Mouse (Mus musculus) heart, embryonic 11.5 days (tissue): ENCODE data around the gene Hspb6. TPM values are rescaled to one million over a fixed set of nuclear protein-coding genes. Genes with fewer than 3 reads are reported as not detected.

Experiments
- ATAC-seq: fragments of 200-750 bp; cut with Nextera tagmentation; replicated peaks from 2 replicates; pipeline ENCODE4 v1.8.0; 2017; ENCODE audit warnings: moderate library complexity; ENCODE audit not compliant: insufficient number of reproducible peaks, low FRiP score, low TSS enrichment
- H3K27ac ChIP-seq: fragments of 300-500 bp; sonication (generic); 2 replicates; pipeline ENCODE4 v1.5.1; 2014; ENCODE audit warnings: mild to moderate bottlenecking, low read depth, low read length
- H3K27me3 ChIP-seq: fragments of 300-500 bp; sonication (generic); 2 replicates; pipeline ENCODE4 v1.6.1; 2014; ENCODE audit warnings: mild to moderate bottlenecking, low read length, mixed read lengths; ENCODE audit not compliant: control insufficient read depth, insufficient read depth
- H3K36me3 ChIP-seq: fragments of 300-500 bp; sonication (generic); 2 replicates; pipeline ENCODE4 v1.6.1; 2014; ENCODE audit warnings: mild to moderate bottlenecking, low read length, moderate library complexity, mixed read lengths; ENCODE audit not compliant: control insufficient read depth, insufficient read depth
- H3K4me1 ChIP-seq: fragments of 300-500 bp; sonication (generic); 2 replicates; pipeline ENCODE4 v1.6.1; 2014; ENCODE audit warnings: low read length; ENCODE audit not compliant: control insufficient read depth, insufficient read depth
- H3K4me2 ChIP-seq: fragments of 300-500 bp; sonication (generic); 2 replicates; pipeline ENCODE4 v1.6.1; 2014; ENCODE audit warnings: mild to moderate bottlenecking, moderate library complexity
- H3K4me3 ChIP-seq: fragments of 300-500 bp; sonication (generic); 2 replicates; pipeline ENCODE4 v1.5.1; 2014; ENCODE audit warnings: low read depth, low read length
- H3K9ac ChIP-seq: fragments of 300-500 bp; sonication (generic); 2 replicates; pipeline ENCODE4 v1.6.1; 2014; ENCODE audit warnings: mild to moderate bottlenecking, low read depth, low read length, moderate library complexity
- H3K9me3 ChIP-seq: fragments of 300-500 bp; sonication (generic); replicated peaks from 2 replicates; pipeline ENCODE4 v1.6.1; 2016; ENCODE audit warnings: low read length; ENCODE audit not compliant: control insufficient read depth
- WGBS: fragments of 180-500 bp; shearing (Covaris S2); extraction: QIAGEN DNeasy Blood & Tissue Kit; methylation state at CpG from one replicate; pipeline ENCODE4 v1.1.7; 2014; ENCODE audit not compliant: insufficient replicate concordance; 5-methylcytosine and 5-hydroxymethylcytosine counted together
- polyA plus RNA-seq: library from polyadenylated mRNA; unstranded; fragments of >200 nt; fragmentation: Nextera tagmentation; extraction: Ambion mirVana; gene quantifications from 2 replicates; pipeline ENCODE4 v1.2.1, GENCODE M21; 2014

The Hspb6 gene
- polyA plus RNA-seq, 1 experiment from 2014 or later: 12.5 TPM

DNA sequence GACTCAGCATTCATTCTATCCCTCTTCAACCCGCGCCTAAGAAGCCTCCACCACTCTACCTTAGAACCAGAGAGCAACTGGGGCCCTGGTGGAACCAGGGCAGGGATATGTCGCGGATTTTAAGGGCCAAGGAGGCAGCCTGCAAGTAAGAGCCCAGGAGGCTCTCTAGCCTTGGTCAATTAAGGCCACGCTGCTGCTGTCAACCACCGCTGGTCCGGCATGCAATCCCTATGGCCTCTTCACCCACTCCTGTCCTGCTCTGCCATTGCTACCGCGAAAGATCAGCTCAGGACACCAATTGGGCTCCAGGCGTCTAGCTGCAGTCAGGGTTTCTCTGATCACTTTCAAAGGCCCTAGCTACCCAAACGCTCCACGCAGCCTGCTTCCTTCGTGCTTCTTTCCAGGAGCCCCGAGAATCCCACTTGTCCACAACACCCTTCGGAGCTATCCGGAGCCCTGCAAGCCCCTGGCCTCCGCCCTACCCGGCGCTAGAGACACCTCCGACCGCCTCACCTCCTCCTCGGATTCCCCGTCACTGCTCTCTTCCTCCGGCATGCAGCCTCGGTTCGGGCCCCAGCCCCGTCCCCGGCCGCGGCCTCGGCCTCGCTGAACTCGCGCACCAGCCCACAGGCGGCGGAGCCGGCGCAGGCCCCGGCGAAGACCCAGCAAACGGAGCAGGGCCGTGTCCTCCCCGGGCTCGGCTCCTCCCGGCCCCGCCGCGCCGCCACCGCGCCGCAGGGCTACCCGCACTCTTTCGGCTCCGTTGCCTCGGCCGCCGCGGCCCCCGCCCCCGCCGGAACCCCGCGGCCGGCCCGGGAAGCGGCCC is 36.1 kb downstream of the Hspb6 start:
- ATAC-seq: peak; percentile 11
- Histone ChIP-seq H3K4me1 (peaks cover 10% of the 10 kb centered on the region), H3K36me3 (peaks cover 23% of the 10 kb centered on the region), H3K9ac (peak overlapping the region; percentile 90), H3K4me3 (peak overlapping the region; percentile 80), H3K9me3 (no peaks in the 10 kb centered on the region), H3K4me2 (peak overlapping the region; percentile 95), H3K27ac (peak overlapping the region; percentile 94), H3K27me3 (0 out of 2 replicates have a peak, but pooled peaks cover 4% of the 10 kb centered on the region)
- WGBS: 1% methylated on average over 47 of the region's 67 CpGs

DNA sequence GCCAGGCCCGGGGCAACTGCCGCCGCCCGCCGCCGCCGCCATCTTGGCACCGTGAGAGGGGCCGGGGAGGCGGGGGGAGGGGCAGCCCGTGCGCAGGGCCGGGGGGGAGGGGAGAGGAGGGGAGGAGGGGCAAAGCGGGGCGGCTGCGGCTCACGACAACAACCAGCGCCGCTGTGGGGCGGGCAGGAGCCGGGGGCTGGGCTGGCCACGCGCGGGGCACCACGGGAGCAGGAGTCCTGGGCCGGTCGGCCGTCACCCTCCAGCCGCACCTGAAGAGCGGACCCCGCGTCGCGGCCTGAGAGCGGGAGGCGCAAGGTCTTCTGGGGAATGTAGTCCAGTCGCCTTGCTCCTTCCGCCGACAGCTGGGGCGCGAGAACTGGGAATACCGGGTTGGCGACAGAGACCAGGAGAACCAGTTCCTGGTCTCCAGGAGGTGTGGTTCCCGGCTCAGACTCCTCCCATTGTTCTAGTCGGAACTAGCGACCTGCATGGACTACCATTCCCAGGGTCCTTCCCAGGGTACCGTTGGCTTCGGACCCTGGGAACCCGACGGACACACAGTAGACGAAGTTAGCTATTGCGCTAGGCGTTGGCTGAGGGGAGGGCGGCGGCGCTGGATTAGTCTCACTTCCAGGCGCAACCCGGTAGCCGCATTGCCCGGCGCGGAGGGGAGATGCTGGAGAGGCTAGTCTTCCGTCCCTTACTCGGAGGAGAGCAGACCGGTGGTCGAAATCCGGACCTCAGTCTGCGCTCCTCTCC is 36.9 kb downstream of the Hspb6 start, which contains the start of gene Kmt2b:
Gene Kmt2b (minus strand): TSS at position 51 of the 759 bp plus-strand sequence.
- Histone ChIP-seq H3K4me2 (peak within 1 kb of the TSS; percentile 95), H3K9ac (peak within 1 kb of the TSS; percentile 90), H3K4me3 (peak within 1 kb of the TSS; percentile 80), H3K27me3 (0 out of 2 replicates have a peak, but pooled peaks cover 4% of the 10 kb centered on the region), H3K4me1 (peaks cover 10% of the 10 kb centered on the region), H3K9me3 (no peaks in the 10 kb centered on the region), H3K36me3 (peaks cover 20% of the 10 kb centered on the region), H3K27ac (peak within 1 kb of the TSS; percentile 94)
- ATAC-seq: peak; percentile 97
- under 1% methylated on average over 60 of the region's 68 CpGs for WGBS

DNA sequence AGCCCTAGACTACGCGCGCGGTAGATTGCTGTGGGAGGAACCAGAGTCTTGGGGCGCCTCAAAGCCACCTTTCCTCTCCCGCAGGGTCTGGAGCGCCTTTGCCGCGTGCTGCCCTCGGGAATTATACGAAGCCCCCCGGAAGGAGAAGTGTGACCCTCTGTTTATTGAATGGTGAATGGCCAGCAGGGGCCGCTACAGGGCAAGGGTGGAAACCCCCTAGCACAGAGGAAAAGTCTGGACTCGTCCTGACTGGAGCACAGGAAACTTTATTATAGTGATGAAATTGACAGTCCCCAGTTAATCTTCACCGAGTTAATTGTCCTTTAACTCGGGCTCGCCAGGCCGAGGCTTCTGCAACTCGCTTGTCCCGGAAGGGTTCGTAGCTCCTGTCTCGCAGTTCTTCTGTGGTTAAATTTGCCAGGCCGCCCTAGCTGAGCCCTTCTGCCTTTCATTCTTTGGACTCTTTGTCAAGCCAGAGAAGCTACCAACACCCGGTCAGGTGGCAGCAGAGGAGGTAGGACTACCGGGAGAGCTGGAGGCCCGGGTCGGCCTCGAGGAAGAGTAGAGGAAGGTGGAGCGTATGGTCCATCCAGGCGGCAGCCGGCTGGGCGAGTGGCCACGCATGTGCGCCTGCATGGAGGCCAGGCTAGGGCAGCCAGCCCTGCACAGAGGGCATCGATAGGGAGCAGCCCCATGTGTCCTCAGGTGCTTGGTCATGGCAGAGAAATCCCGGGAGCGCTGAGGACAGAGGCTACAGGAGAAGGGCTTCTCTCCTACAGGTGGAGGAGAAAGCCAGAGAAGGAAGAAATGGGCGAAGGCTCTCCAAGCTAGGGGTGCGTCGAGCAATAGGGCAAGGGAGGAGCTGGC is 37.7 kb downstream of the Hspb6 start:
- peak overlapping the region; percentile 80 for H3K4me3 ChIP-seq
- peak overlapping the region; percentile 95 for H3K4me2 ChIP-seq
- peaks cover 15% of the 10 kb centered on the region for H3K36me3 ChIP-seq
- WGBS: 26% methylated on average over 39 of the region's 40 CpGs
- H3K9me3 ChIP-seq: no peaks in the 10 kb centered on the region
- H3K4me1 ChIP-seq: peaks cover 10% of the 10 kb centered on the region
- peak overlapping the region; percentile 90 for H3K9ac ChIP-seq
- peak; percentile 52 for ATAC-seq
- 0 out of 2 replicates have a peak, but pooled peaks cover 4% of the 10 kb centered on the region for H3K27me3 ChIP-seq
- H3K27ac ChIP-seq: peak overlapping the region; percentile 94

DNA sequence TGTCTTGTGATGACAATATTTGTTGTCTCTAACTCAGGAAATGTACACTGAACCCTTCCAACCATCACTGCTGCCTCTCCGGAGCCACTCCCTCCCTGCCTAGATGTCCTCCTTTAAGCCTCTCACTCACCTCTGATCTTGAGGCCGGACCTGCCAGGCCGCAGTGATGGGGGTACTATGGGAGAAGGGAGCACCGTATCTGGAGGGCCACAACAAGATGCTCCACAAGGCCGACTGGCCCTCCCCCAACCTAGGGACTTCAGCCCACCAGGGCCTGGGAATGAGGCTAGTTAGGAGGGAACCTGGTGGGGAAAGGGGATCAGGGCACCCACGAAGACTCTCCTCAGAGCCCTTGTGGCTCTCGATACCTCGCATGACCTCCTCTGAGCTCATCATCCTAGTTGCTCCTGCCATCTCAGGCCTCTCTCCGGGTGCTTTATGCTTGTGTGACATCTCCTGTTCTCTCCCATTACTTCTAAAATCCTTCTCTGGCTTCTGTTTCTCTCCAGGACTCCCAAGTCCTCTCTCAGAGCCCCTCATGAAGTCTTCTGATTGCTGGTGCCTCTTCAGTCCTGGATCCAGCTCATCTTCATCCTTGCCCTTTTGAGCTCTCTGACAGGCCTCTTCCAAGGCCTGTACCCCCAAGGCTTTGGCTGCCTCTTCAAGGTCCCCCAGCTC is 39.1 kb downstream of the Hspb6 start:
- no peaks in the 10 kb centered on the region for H3K9me3 ChIP-seq
- no peak overlapping the region for H3K27ac ChIP-seq
- 81% methylated on average over 9 of the region's 9 CpGs for WGBS
- no peak for ATAC-seq
- peaks cover 10% of the 10 kb centered on the region for H3K4me1 ChIP-seq
- no peak overlapping the region for H3K9ac ChIP-seq
- 0 out of 2 replicates have a peak, but pooled peaks cover 4% of the 10 kb centered on the region for H3K27me3 ChIP-seq
- H3K4me2 ChIP-seq: no peak overlapping the region
- peaks cover 5% of the 10 kb centered on the region for H3K36me3 ChIP-seq
- H3K4me3 ChIP-seq: no peak overlapping the region

DNA sequence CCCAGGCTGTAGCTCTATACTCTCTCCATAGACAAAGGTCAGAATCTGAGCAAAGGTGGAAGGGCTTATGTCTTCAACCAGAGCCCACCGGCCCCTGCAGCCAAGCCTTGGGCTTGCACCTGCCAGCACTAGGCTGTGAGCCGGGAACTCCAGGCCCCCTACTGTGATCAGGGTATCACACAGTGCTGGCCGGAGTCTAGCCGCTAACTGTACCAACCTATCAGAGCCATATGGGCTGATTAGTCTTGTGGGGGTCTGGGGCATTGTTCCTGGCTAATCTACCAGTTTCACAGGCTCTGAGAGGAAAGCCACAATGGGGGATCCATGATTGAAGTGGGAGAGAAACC is 39.6 kb downstream of the Hspb6 start:
- Histone ChIP-seq H3K4me2 (no peak overlapping the region), H3K27ac (no peak overlapping the region)

DNA sequence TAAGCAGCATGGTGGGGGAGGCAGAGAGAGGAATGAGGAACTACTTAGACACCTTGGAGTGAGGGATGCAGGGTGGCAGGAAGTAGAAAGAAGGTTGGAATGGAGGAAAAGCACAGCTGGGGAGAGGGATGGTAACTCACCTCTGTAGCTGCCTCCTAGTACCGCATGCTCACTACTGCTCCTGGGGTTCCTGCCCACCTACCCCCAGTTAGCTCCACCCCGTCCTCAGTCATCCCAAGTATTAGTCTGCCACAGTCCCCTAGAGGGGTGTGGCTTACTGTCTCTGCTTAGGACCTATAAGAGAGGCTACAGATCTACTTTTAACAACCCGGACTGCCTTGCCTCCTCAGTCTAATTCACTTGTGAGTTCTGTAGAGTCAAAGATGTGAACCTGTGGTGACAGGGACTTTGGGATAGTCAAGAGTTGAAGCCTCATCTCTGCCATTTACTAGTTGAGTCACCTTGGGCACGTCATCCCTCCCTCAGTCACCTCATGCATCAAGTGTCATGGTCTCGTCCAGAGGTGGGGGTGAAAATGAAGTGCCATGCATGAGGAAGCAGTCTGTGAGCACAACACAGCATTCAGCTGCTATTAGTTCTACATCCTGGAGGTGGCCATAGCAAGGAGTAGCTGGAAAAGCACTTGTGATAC is 40.9 kb downstream of the Hspb6 start:
- 38% methylated on average over 5 of the region's 5 CpGs for WGBS
- Histone ChIP-seq H3K4me3 (no peak overlapping the region), H3K36me3 (no peaks in the 10 kb centered on the region), H3K27me3 (0 out of 2 replicates have a peak, but pooled peaks cover 4% of the 10 kb centered on the region), H3K9ac (no peak overlapping the region), H3K4me2 (no peak overlapping the region), H3K4me1 (0 out of 2 replicates have a peak, but pooled peaks cover 4% of the 10 kb centered on the region), H3K9me3 (no peaks in the 10 kb centered on the region), H3K27ac (no peak overlapping the region)
- ATAC-seq: no peak

More for the DNA sequence above, 39.6 kb downstream of the Hspb6 start:
- Histone ChIP-seq H3K4me3 (no peak overlapping the region), H3K4me1 (peaks cover 10% of the 10 kb centered on the region), H3K9ac (no peak overlapping the region), H3K27me3 (0 out of 2 replicates have a peak, but pooled peaks cover 4% of the 10 kb centered on the region), H3K9me3 (no peaks in the 10 kb centered on the region), H3K36me3 (0 out of 2 replicates have a peak, but pooled peaks cover 2% of the 10 kb centered on the region)
- no peak for ATAC-seq
- WGBS: 44% methylated on average over 4 of the region's 4 CpGs

DNA sequence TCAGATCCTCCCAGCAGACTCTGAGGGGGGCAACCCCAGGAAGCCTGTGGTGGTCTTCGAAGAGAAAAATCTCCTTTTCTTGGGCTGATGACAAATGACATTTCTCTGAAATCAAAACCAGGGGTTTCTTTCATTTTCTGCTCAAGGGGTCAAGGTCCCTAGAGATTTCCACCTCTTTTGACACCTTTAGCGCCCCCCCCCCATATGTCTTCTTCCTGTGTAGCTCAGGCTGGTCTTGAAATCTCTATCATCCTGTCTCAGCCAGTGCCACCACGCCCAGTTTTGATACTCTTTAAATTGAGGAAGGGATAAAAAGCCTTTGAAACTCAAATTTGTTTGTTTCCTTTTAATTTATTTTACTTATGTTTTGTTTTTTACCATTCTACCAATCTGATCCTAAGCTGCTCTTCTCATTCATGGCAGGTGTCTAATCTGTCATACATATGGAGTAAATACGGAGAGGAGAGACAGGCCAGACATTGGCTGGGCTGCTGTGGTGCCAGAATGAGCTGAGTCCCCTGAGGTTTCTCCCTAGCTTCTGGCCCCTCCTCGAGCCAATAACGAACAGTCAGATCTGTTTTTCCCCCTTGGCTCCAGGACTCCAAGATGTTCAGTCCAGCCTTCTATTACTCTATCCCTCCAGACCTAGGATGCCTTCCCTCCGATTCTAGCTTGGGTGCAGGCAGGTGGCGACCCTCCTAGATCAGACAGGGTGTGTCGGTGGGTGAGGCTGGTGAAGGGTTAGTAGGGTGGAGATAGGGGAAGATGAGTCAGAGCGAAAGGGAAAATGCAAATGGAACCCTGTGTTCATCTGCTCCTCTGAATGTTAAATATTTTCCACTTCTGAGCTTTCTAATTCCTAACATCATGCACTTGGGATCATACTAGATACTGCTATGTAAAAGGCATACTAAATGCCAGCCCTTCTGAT is 41.9 kb downstream of the Hspb6 start:
- no peak overlapping the region for H3K4me3 ChIP-seq
- ATAC-seq: no peak
- no peak overlapping the region for H3K4me2 ChIP-seq
- 65% methylated on average over 10 of the region's 10 CpGs for WGBS
- 0 out of 2 replicates have a peak, but pooled peaks cover 4% of the 10 kb centered on the region for H3K4me1 ChIP-seq
- no peak overlapping the region for H3K27ac ChIP-seq
- no peaks in the 10 kb centered on the region for H3K36me3 ChIP-seq
- H3K9ac ChIP-seq: no peak overlapping the region
- 0 out of 2 replicates have a peak, but pooled peaks cover 4% of the 10 kb centered on the region for H3K27me3 ChIP-seq
- no peaks in the 10 kb centered on the region for H3K9me3 ChIP-seq
